ENCODE assay signal across 23 mouse cellular contexts in genomic region chr3:145855299-145855698, GRCm38 (mm10).
A peak's percentile ranks its signal among the peaks of the same experiment; 100 is the strongest.
DNase-seq lines count a peak whose midpoint lies in the region; ATAC-seq and TF ChIP-seq lines count a peak whose summit lies in the region.
"Had no signal": no experiment of that assay in that cellular context is flagged by ENCODE, and none has a peak within 500 bp of the region (broad histone marks: within the 10 kb centered on the region; RNA-seq: fewer than 3 reads in every experiment).

No protein-coding gene starts in this region.

- H3K27me3 ChIP-seq in heart, embryonic 12.5 days (replicated peaks) = no peaks in the 10 kb centered on the region
- H3K27me3 ChIP-seq in heart, embryonic 11.5 days (ENCODE audit: control insufficient read depth, insufficient read depth, low read length) = no peaks in the 10 kb centered on the region
- H3K27me3 ChIP-seq in heart, embryonic 13.5 days (replicated peaks) = no peaks in the 10 kb centered on the region
- H3K27me3 ChIP-seq in heart, postnatal 0 days (ENCODE audit: control insufficient read depth, insufficient read depth, low read length) = no peaks in the 10 kb centered on the region
- H3K27me3 ChIP-seq: liver, embryonic 15.5 days; lung, embryonic 15.5 days; neural tube, embryonic 13.5 days had no signal

- no peaks in the 10 kb centered on the region for H3K36me3 ChIP-seq in heart, embryonic 12.5 days
- no peaks in the 10 kb centered on the region for H3K36me3 ChIP-seq in heart, embryonic 11.5 days (ENCODE audit: control insufficient read depth, insufficient read depth, low read length)
- peaks cover 8% of the 10 kb centered on the region; the same call in 1 of the 2 replicates for H3K36me3 ChIP-seq in heart, embryonic 13.5 days
- H3K36me3 ChIP-seq in heart, postnatal 0 days (replicated peaks; ENCODE audit: control insufficient read depth, insufficient read depth, low read length) = no peaks in the 10 kb centered on the region
- H3K36me3 ChIP-seq: limb, embryonic 10.5 days; liver, embryonic 15.5 days; lung, embryonic 15.5 days had no signal

- H3K9ac ChIP-seq in heart, embryonic 12.5 days = no peak overlapping the region
- H3K9ac ChIP-seq in heart, embryonic 11.5 days (ENCODE audit: low read depth, low read length) = no peak overlapping the region
- H3K9ac ChIP-seq in heart, embryonic 13.5 days = no peak overlapping the region
- no peak overlapping the region for H3K9ac ChIP-seq in heart, postnatal 0 days (replicated peaks; ENCODE audit: low read depth, low read length)
- H3K9ac ChIP-seq: hindbrain, embryonic 14.5 days; liver, embryonic 15.5 days; lung, embryonic 15.5 days; neural tube, embryonic 13.5 days had no signal

- H3K9me3 ChIP-seq in heart, embryonic 12.5 days (replicated peaks) = no peaks in the 10 kb centered on the region
- H3K9me3 ChIP-seq in heart, embryonic 11.5 days (replicated peaks; ENCODE audit: control insufficient read depth, low read length) = 0 out of 2 replicates have a peak, but pooled peaks cover 2% of the 10 kb centered on the region
- H3K9me3 ChIP-seq in heart, embryonic 13.5 days = peaks cover 12% of the 10 kb centered on the region
- H3K9me3 ChIP-seq in heart, postnatal 0 days (replicated peaks; ENCODE audit: control insufficient read depth, low read length) = peaks cover 5% of the 10 kb centered on the region; the same call in 1 of the 2 replicates
- H3K9me3 ChIP-seq: limb, embryonic 10.5 days; liver, embryonic 15.5 days; lung, embryonic 15.5 days; neural tube, embryonic 13.5 days had no signal

- no peak for TF ChIP-seq CTCF in gastrocnemius, adult 2 months (IDR thresholded peaks at IDR 0.05)
- no peak for TF ChIP-seq CTCF in heart, postnatal 0 days (IDR thresholded peaks at IDR 0.05; ENCODE audit: low read depth)

- no peak overlapping the region for H3K4me2 ChIP-seq in heart, embryonic 12.5 days
- no peak overlapping the region for H3K4me2 ChIP-seq in heart, embryonic 11.5 days
- no peak overlapping the region for H3K4me2 ChIP-seq in heart, embryonic 13.5 days
- H3K4me2 ChIP-seq in heart, postnatal 0 days (ENCODE audit: low read depth, low read length) = no peak overlapping the region
- H3K4me2 ChIP-seq: hindbrain, embryonic 14.5 days; liver, embryonic 15.5 days; lung, embryonic 15.5 days; neural tube, embryonic 13.5 days had no signal

- no peak for DNase-seq in gastrocnemius, adult 2 months
- no peak for DNase-seq in gastrocnemius, postnatal 25 days
- peak; percentile 67 for DNase-seq in heart, postnatal 0 days (ENCODE audit: low spot score)
- DNase-seq in left cerebral cortex, adult 11 months (ENCODE audit: low spot score) = no peak
- DNase-seq: adrenal gland, postnatal 10 days; B cell, adult 2 months; cerebellum, adult 9-10 months; kidney, adult 8-10 months; kidney, postnatal 10 days; liver; lung, postnatal 4 days; right cerebral cortex, adult 18-20 months; right cerebral cortex, postnatal 4 days; thymus, postnatal 14 days had no signal

- TF ChIP-seq EP300 in heart, postnatal 0 days (IDR thresholded peaks at IDR 0.05; ENCODE audit: low read depth) = no peak

- intact Hi-C loops in gastrocnemius, adult 2 months (cut with DNase I) = no loop called here

- peaks cover 18% of the 10 kb centered on the region for H3K4me1 ChIP-seq in heart, embryonic 12.5 days (replicated peaks)
- peaks cover 3% of the 10 kb centered on the region; the same call in 1 of the 2 replicates for H3K4me1 ChIP-seq in heart, embryonic 11.5 days (ENCODE audit: control insufficient read depth, insufficient read depth, low read length)
- H3K4me1 ChIP-seq in heart, embryonic 13.5 days = peaks cover 24% of the 10 kb centered on the region
- peaks cover 4% of the 10 kb centered on the region; the same call in 1 of the 2 replicates for H3K4me1 ChIP-seq in heart, postnatal 0 days (ENCODE audit: control insufficient read depth, insufficient read depth)
- H3K4me1 ChIP-seq: limb, embryonic 10.5 days; liver, embryonic 15.5 days; lung, embryonic 15.5 days had no signal

- 62% methylated on average over 6 of the region's 6 CpGs for WGBS in heart, embryonic 12.5 days
- WGBS in heart, embryonic 11.5 days (ENCODE audit: insufficient replicate concordance) = 73% methylated on average over 6 of the region's 6 CpGs
- WGBS in heart, embryonic 13.5 days = 57% methylated on average over 6 of the region's 6 CpGs
- 48% methylated on average over 6 of the region's 6 CpGs for WGBS in heart, postnatal 0 days

- ATAC-seq in heart, embryonic 12.5 days (ENCODE audit: insufficient number of reproducible peaks, low FRiP score) = no peak
- ATAC-seq in heart, embryonic 11.5 days (replicated peaks; ENCODE audit: insufficient number of reproducible peaks, low FRiP score, low TSS enrichment) = no peak
- ATAC-seq in heart, embryonic 13.5 days (ENCODE audit: extremely low read depth, insufficient number of reproducible peaks, low FRiP score, low TSS enrichment) = no peak
- peak; percentile 66 for ATAC-seq in heart, postnatal 0 days (ENCODE audit: insufficient read depth, low read depth)

- H3K4me3 ChIP-seq in gastrocnemius, adult 2 months = no peak overlapping the region
- H3K4me3 ChIP-seq in heart, embryonic 12.5 days = no peak overlapping the region
- H3K4me3 ChIP-seq in heart, embryonic 11.5 days (ENCODE audit: low read depth, low read length) = no peak overlapping the region
- H3K4me3 ChIP-seq in heart, embryonic 13.5 days = no peak overlapping the region
- no peak overlapping the region for H3K4me3 ChIP-seq in heart, postnatal 0 days (ENCODE audit: low read depth, low read length)
- H3K4me3 ChIP-seq: limb, embryonic 10.5 days; liver, embryonic 15.5 days; lung, embryonic 15.5 days; myocyte; neural tube, embryonic 13.5 days had no signal

- H3K27ac ChIP-seq in gastrocnemius, adult 2 months = peak overlapping the region; percentile 41; the same call in 1 of the 2 replicates
- H3K27ac ChIP-seq in heart, embryonic 12.5 days (ENCODE audit: poor library complexity, severe bottlenecking) = peak overlapping the region; percentile 13; the same call in 1 of the 2 replicates
- H3K27ac ChIP-seq in heart, embryonic 11.5 days (ENCODE audit: low read depth, low read length) = no peak overlapping the region
- peak overlapping the region; percentile 41; the same call in 1 of the 2 replicates for H3K27ac ChIP-seq in heart, embryonic 13.5 days (replicated peaks)
- H3K27ac ChIP-seq in heart, postnatal 0 days (ENCODE audit: low read depth) = no peak overlapping the region
- H3K27ac ChIP-seq: limb, embryonic 10.5 days; liver, embryonic 15.5 days; lung, embryonic 15.5 days had no signal

Comparison
In these comparisons a context has a peak if more than half of its experiments do, and no peak if none do; other contexts are left out.
1. H3K27ac ChIP-seq: peak in gastrocnemius, adult 2 months (single experiment), heart, embryonic 12.5 days (single experiment) and heart, embryonic 13.5 days (single experiment); none in heart, embryonic 11.5 days (single experiment) and heart, postnatal 0 days (single experiment).